Mouse (Mus musculus) stomach, embryonic 15.5 days (tissue): Measurements from ENCODE around the gene Dync1i2. TPM values are rescaled to one million over a fixed set of nuclear protein-coding genes. Genes with fewer than 3 reads are reported as not detected.

Experiments
- ATAC-seq: fragments of 200-750 bp; cut with Nextera tagmentation; 2 replicates; pipeline ENCODE4 v1.8.0; 2017; ENCODE audit warnings: low read depth, moderate number of reproducible peaks, moderate TSS enrichment; ENCODE audit not compliant: insufficient read depth, low FRiP score
- H3K27ac ChIP-seq: fragments of 300-500 bp; sonication (generic); 2 replicates; pipeline ENCODE4 v1.5.1; 2015; ENCODE audit warnings: mild to moderate bottlenecking, inconsistent platforms
- H3K27me3 ChIP-seq: fragments of 300-500 bp; sonication (generic); replicated peaks from 2 replicates; pipeline ENCODE4 v1.6.1; 2015; ENCODE audit warnings: inconsistent platforms
- H3K36me3 ChIP-seq: fragments of 300-500 bp; sonication (generic); 2 replicates; pipeline ENCODE4 v1.6.1; 2015; ENCODE audit warnings: inconsistent platforms
- H3K4me1 ChIP-seq: fragments of 300-500 bp; sonication (generic); 2 replicates; pipeline ENCODE4 v1.6.1; 2015; ENCODE audit warnings: inconsistent platforms
- H3K4me2 ChIP-seq: fragments of 300-500 bp; sonication (generic); 2 replicates; pipeline ENCODE4 v1.6.1; 2015; ENCODE audit warnings: mild to moderate bottlenecking, inconsistent platforms
- H3K4me3 ChIP-seq: fragments of 300-500 bp; sonication (generic); replicated peaks from 2 replicates; pipeline ENCODE4 v1.5.1; 2015; ENCODE audit warnings: inconsistent platforms
- H3K9ac ChIP-seq: fragments of 300-500 bp; sonication (generic); 2 replicates; pipeline ENCODE4 v1.6.1; 2015; ENCODE audit warnings: inconsistent platforms
- H3K9me3 ChIP-seq: fragments of 300-500 bp; sonication (generic); 2 replicates; pipeline ENCODE4 v1.6.1; 2016; ENCODE audit warnings: inconsistent platforms
- WGBS: fragments of 180-500 bp; shearing (Covaris S2); methylation state at CpG from one replicate; pipeline ENCODE4 v1.1.7; 2015; 5-methylcytosine and 5-hydroxymethylcytosine counted together
- polyA plus RNA-seq: library from polyadenylated mRNA; unstranded; fragments of >200 nt; fragmentation: Nextera tagmentation; extraction: Ambion mirVana; gene quantifications from 2 replicates; pipeline ENCODE4 v1.2.1, GENCODE M21; 2015

Dync1i2 gene
- polyA plus RNA-seq, 1 experiment from 2014 or later, result 80.5 TPM

DNA sequence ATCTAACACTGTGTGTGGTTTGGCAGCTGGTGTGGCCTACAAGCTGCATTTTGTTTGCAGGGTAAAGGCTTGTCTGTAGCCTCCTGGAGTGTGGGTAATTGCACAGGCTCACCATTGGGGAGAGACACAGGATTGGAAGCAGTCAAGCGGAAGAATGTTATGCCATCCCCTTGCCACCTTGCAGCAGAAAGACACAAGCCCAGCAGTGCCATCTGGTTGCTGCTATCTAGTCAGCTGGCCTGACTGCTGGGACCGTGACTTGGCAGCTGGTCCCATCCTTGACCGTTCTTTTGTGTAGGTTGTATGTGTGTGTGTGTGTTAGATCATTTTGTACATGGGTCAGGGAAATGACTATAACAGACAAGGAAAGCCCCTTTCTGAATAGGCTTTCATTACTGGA is 33.9 kb downstream of the Dync1i2 start:
- 82% methylated on average over 3 of the region's 3 CpGs for WGBS
- no peaks in the 10 kb centered on the region for H3K27me3 ChIP-seq
- no peak overlapping the region for H3K4me3 ChIP-seq
- no peak overlapping the region for H3K27ac ChIP-seq
- H3K9me3 ChIP-seq, result no peaks in the 10 kb centered on the region
- no peak overlapping the region for H3K4me2 ChIP-seq
- H3K9ac ChIP-seq, result no peak overlapping the region
- no peaks in the 10 kb centered on the region for H3K4me1 ChIP-seq
- no peak for ATAC-seq
- peaks cover 10% of the 10 kb centered on the region; the same call in 1 of the 2 replicates for H3K36me3 ChIP-seq

- H3K4me3 ChIP-seq, result no peak overlapping the region
- H3K4me1 ChIP-seq, result no peaks in the 10 kb centered on the region
- peaks cover 15% of the 10 kb centered on the region for H3K36me3 ChIP-seq
- 88% methylated on average over 5 of the region's 5 CpGs for WGBS
- H3K9ac ChIP-seq, result no peak overlapping the region
- H3K4me2 ChIP-seq, result no peak overlapping the region
- no peaks in the 10 kb centered on the region for H3K9me3 ChIP-seq
- H3K27me3 ChIP-seq, result no peaks in the 10 kb centered on the region
- no peak for ATAC-seq
- H3K27ac ChIP-seq, result no peak overlapping the region
Measured at GRCm38 (mm10) chr2:71246096-71246495, 34.6 kb downstream of the Dync1i2 start.

- Histone ChIP-seq H3K27me3 (no peaks in the 10 kb centered on the region), H3K4me2 (no peak overlapping the region), H3K36me3 (peaks cover 31% of the 10 kb centered on the region), H3K4me1 (no peaks in the 10 kb centered on the region), H3K4me3 (no peak overlapping the region), H3K27ac (no peak overlapping the region), H3K9ac (no peak overlapping the region), H3K9me3 (no peaks in the 10 kb centered on the region)
- WGBS, result 73% methylated on average over 3 of the region's 3 CpGs
- no peak for ATAC-seq
Measured at GRCm38 (mm10) chr2:71248071-71248470, 36.6 kb downstream of the Dync1i2 start.

- Histone ChIP-seq H3K4me1 (no peaks in the 10 kb centered on the region), H3K4me2 (no peak overlapping the region), H3K27ac (no peak overlapping the region), H3K36me3 (peaks cover 32% of the 10 kb centered on the region), H3K9me3 (no peaks in the 10 kb centered on the region), H3K4me3 (no peak overlapping the region), H3K27me3 (no peaks in the 10 kb centered on the region), H3K9ac (no peak overlapping the region)
- no peak for ATAC-seq
- WGBS, result 73% methylated on average over 5 of the region's 5 CpGs
Measured at GRCm38 (mm10) chr2:71250841-71251240, 39.3 kb downstream of the Dync1i2 start.

DNA sequence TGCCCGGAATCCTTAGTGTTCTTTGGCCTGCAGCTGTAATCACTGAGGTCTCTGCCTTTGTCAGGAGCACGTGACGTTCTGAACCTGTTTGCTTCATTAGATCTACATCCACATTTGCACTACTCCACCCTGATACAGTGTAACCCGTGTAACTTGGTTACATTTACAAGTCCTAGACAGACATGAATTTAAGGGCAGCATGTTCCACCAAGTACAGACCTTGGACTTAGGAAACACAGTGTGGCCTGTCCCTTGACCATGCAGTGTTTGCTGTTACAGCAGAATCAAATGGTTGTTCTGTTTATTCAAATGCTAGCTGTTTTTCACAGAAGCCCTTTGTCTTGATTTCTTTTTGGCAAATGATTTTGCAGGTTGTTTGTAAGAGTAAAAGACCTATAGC is 43.3 kb downstream of the Dync1i2 start:
- no peak for ATAC-seq
- no peaks in the 10 kb centered on the region for H3K27me3 ChIP-seq
- H3K4me2 ChIP-seq, result no peak overlapping the region
- peaks cover 44% of the 10 kb centered on the region for H3K36me3 ChIP-seq
- no peak overlapping the region for H3K4me3 ChIP-seq
- no peaks in the 10 kb centered on the region for H3K9me3 ChIP-seq
- 69% methylated on average over 4 of the region's 4 CpGs for WGBS
- H3K4me1 ChIP-seq, result no peaks in the 10 kb centered on the region
- H3K9ac ChIP-seq, result no peak overlapping the region
- no peak overlapping the region for H3K27ac ChIP-seq

- no peak overlapping the region for H3K4me3 ChIP-seq
- ATAC-seq, result no peak
- H3K36me3 ChIP-seq, result peaks cover 46% of the 10 kb centered on the region
- no peaks in the 10 kb centered on the region for H3K4me1 ChIP-seq
- 87% methylated on average over 7 of the region's 7 CpGs for WGBS
- H3K9ac ChIP-seq, result no peak overlapping the region
- H3K27ac ChIP-seq, result no peak overlapping the region
- no peak overlapping the region for H3K4me2 ChIP-seq
- H3K27me3 ChIP-seq, result no peaks in the 10 kb centered on the region
- no peaks in the 10 kb centered on the region for H3K9me3 ChIP-seq
Measured at GRCm38 (mm10) chr2:71256581-71256980, 45.1 kb downstream of the Dync1i2 start.

- no peak overlapping the region for H3K4me3 ChIP-seq
- peaks cover 23% of the 10 kb centered on the region for H3K36me3 ChIP-seq
- H3K9ac ChIP-seq, result no peak overlapping the region
- H3K27ac ChIP-seq, result no peak overlapping the region
- no peak for ATAC-seq
- WGBS, result 94% methylated on average over 20 of the region's 20 CpGs
- no peaks in the 10 kb centered on the region for H3K27me3 ChIP-seq
- H3K9me3 ChIP-seq, result no peaks in the 10 kb centered on the region
- H3K4me1 ChIP-seq, result no peaks in the 10 kb centered on the region
- H3K4me2 ChIP-seq, result no peak overlapping the region
Measured at GRCm38 (mm10) chr2:71264585-71264984, 53.1 kb downstream of the Dync1i2 start.

- Histone ChIP-seq H3K9ac (no peak overlapping the region), H3K4me1 (no peaks in the 10 kb centered on the region), H3K36me3 (peaks cover 2% of the 10 kb centered on the region; the same call in 1 of the 2 replicates), H3K9me3 (no peaks in the 10 kb centered on the region), H3K27ac (no peak overlapping the region), H3K4me3 (no peak overlapping the region), H3K4me2 (no peak overlapping the region), H3K27me3 (no peaks in the 10 kb centered on the region)
- ATAC-seq, result no peak
- WGBS, result 91% methylated on average over 8 of the region's 8 CpGs
Measured at GRCm38 (mm10) chr2:71268691-71269090, 57.2 kb downstream of the Dync1i2 start.

GRCm38 (mm10) chr2:71269332-71269731 is 57.8 kb downstream of the Dync1i2 start:
- no peak overlapping the region for H3K9ac ChIP-seq
- no peak overlapping the region for H3K27ac ChIP-seq
- H3K27me3 ChIP-seq, result no peaks in the 10 kb centered on the region
- no peak for ATAC-seq
- 0 out of 2 replicates have a peak, but pooled peaks cover 2% of the 10 kb centered on the region for H3K36me3 ChIP-seq
- no peak overlapping the region for H3K4me3 ChIP-seq
- no peaks in the 10 kb centered on the region for H3K4me1 ChIP-seq
- H3K4me2 ChIP-seq, result no peak overlapping the region
- H3K9me3 ChIP-seq, result no peaks in the 10 kb centered on the region
- WGBS, result 40% methylated on average over 1 of the region's 1 CpGs

DNA sequence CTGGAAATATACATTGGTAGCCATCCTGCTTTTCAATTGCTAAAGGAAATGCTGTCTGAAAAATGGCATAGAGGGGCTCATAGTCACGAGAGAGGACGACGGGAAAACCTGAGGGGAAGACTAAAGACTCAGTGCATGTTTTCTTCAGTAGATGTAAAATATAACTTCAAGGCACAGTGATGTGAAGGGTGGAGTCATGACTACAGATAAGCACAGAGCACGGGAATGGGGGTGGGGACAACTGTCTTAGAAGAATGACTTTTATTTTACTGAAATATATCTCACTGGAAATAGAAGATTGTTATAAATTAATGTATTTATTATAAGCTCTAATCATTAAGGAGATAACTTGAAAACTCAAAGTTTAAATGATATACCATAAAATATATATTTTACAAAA is 58.6 kb downstream of the Dync1i2 start:
- no peaks in the 10 kb centered on the region for H3K9me3 ChIP-seq
- H3K27me3 ChIP-seq, result no peaks in the 10 kb centered on the region
- H3K36me3 ChIP-seq, result 0 out of 2 replicates have a peak, but pooled peaks cover 2% of the 10 kb centered on the region
- H3K4me3 ChIP-seq, result no peak overlapping the region
- ATAC-seq, result no peak
- H3K4me2 ChIP-seq, result no peak overlapping the region
- WGBS, result 63% methylated on average over 4 of the region's 4 CpGs
- no peak overlapping the region for H3K9ac ChIP-seq
- H3K27ac ChIP-seq, result no peak overlapping the region
- H3K4me1 ChIP-seq, result no peaks in the 10 kb centered on the region

- H3K27ac ChIP-seq, result peak overlapping the region; percentile 31; the same call in 1 of the 2 replicates
- peak overlapping the region; percentile 32 for H3K4me2 ChIP-seq
- H3K4me1 ChIP-seq, result no peaks in the 10 kb centered on the region
- H3K36me3 ChIP-seq, result no peaks in the 10 kb centered on the region
- no peaks in the 10 kb centered on the region for H3K9me3 ChIP-seq
- no peaks in the 10 kb centered on the region for H3K27me3 ChIP-seq
- H3K9ac ChIP-seq, result no peak overlapping the region
- 35% methylated on average over 23 of the region's 23 CpGs for WGBS
- no peak for ATAC-seq
- H3K4me3 ChIP-seq, result peak overlapping the region; percentile 27
Measured at GRCm38 (mm10) chr2:71273955-71274679, 62.6 kb downstream of the Dync1i2 start.

- H3K27ac ChIP-seq, result no peak overlapping the region
- ATAC-seq, result no peak
- no peaks in the 10 kb centered on the region for H3K36me3 ChIP-seq
- no peaks in the 10 kb centered on the region for H3K27me3 ChIP-seq
- H3K4me2 ChIP-seq, result no peak overlapping the region
- H3K9ac ChIP-seq, result no peak overlapping the region
- H3K4me1 ChIP-seq, result no peaks in the 10 kb centered on the region
- no peak overlapping the region for H3K4me3 ChIP-seq
- 84% methylated on average over 7 of the region's 7 CpGs for WGBS
- no peaks in the 10 kb centered on the region for H3K9me3 ChIP-seq
Measured at GRCm38 (mm10) chr2:71275734-71276133, 64.2 kb downstream of the Dync1i2 start.
